Mouse (Mus musculus) forebrain, embryonic 11.5 days (tissue): Measurements from ENCODE around the gene Fkrp. TPM values are rescaled to one million over a fixed set of nuclear protein-coding genes. Genes with fewer than 3 reads are reported as not detected.

Experiments
- ATAC-seq: fragments of 200-750 bp; cut with Nextera tagmentation; replicated peaks from 2 replicates; pipeline ENCODE4 v1.8.0; 2017; ENCODE audit warnings: moderate TSS enrichment; ENCODE audit not compliant: low FRiP score
- DNase-seq: peaks from one replicate; pipeline ENCODE4 v3.0.0-alpha.2; 2017; ENCODE audit warnings: low spot score
- H3K27ac ChIP-seq: fragments of 300-500 bp; sonication (generic); 2 replicates; pipeline ENCODE4 v1.5.1; 2014; ENCODE audit warnings: low read depth, low read length
- H3K27me3 ChIP-seq: fragments of 300-500 bp; sonication (generic); 2 replicates; pipeline ENCODE4 v1.6.1; 2014; ENCODE audit warnings: mild to moderate bottlenecking, low read length, mixed read lengths; ENCODE audit not compliant: control insufficient read depth, insufficient read depth
- H3K36me3 ChIP-seq: fragments of 300-500 bp; sonication (generic); 2 replicates; pipeline ENCODE4 v1.6.1; 2014; ENCODE audit warnings: mild to moderate bottlenecking, low read length, moderate library complexity, mixed read lengths; ENCODE audit not compliant: control insufficient read depth, insufficient read depth
- H3K4me1 ChIP-seq: fragments of 300-500 bp; sonication (generic); replicated peaks from 2 replicates; pipeline ENCODE4 v1.6.1; 2014; ENCODE audit warnings: low read length, mixed read lengths; ENCODE audit not compliant: control insufficient read depth, insufficient read depth
- H3K4me2 ChIP-seq: fragments of 300-500 bp; sonication (generic); 2 replicates; pipeline ENCODE4 v1.6.1; 2014; ENCODE audit warnings: low read depth, mild to moderate bottlenecking, low read length, moderate library complexity, mixed read lengths; ENCODE audit not compliant: severe bottlenecking
- H3K4me3 ChIP-seq: fragments of 300-500 bp; sonication (generic); 2 replicates; pipeline ENCODE4 v1.5.1; 2014; ENCODE audit warnings: low read depth, low read length
- H3K9ac ChIP-seq: fragments of 300-500 bp; sonication (generic); 2 replicates; pipeline ENCODE4 v1.6.1; 2014; ENCODE audit warnings: low read length
- H3K9me3 ChIP-seq: fragments of 300-500 bp; sonication (generic); 2 replicates; pipeline ENCODE4 v1.6.1; 2016; ENCODE audit warnings: low read length, mixed read lengths; ENCODE audit not compliant: control insufficient read depth
- WGBS: fragments of 180-500 bp; shearing (Covaris S2); extraction: QIAGEN DNeasy Blood & Tissue Kit; methylation state at CpG from one replicate; pipeline ENCODE4 v1.1.7; 2014; 5-methylcytosine and 5-hydroxymethylcytosine counted together
- polyA plus RNA-seq: library from polyadenylated mRNA; unstranded; fragments of >200 nt; fragmentation: Nextera tagmentation; extraction: Ambion mirVana; gene quantifications from 2 replicates; pipeline ENCODE4 v1.2.1, GENCODE M21; 2014

Gene Fkrp
- polyA plus RNA-seq = 27.1 and 29.0 TPM in 2 replicates

GRCm38 (mm10) chr7:16816475-16817122 lies at the start of gene Fkrp:
Gene Fkrp, minus strand, starts transcription at chr7:16816732.
- WGBS = under 1% methylated on average over 55 of the region's 64 CpGs
- DNase-seq = peak; percentile 83

GRCm38 (mm10) chr7:16859902-16860651 lies 43.5 kb upstream of the Fkrp start:
- 30% methylated on average over 5 of the region's 5 CpGs for WGBS
- Histone ChIP-seq H3K9ac (no peak overlapping the region), H3K27ac (no peak overlapping the region), H3K4me2 (no peak overlapping the region), H3K4me3 (no peak overlapping the region), H3K4me1 (no peaks in the 10 kb centered on the region), H3K27me3 (no peaks in the 10 kb centered on the region), H3K9me3 (no peaks in the 10 kb centered on the region), H3K36me3 (peaks cover 5% of the 10 kb centered on the region)
- DNase-seq = peak; percentile 81
- ATAC-seq = no peak

More at GRCm38 (mm10) chr7:16816475-16817122, at the start of gene Fkrp:
- Histone ChIP-seq H3K36me3 (no peaks in the 10 kb centered on the region; the same call in 1 of the 2 replicates), H3K4me2 (peak within 1 kb of the TSS; percentile 98), H3K9me3 (no peaks in the 10 kb centered on the region), H3K4me3 (peak within 1 kb of the TSS; percentile 97), H3K9ac (peak within 1 kb of the TSS; percentile 99), H3K27me3 (peaks cover 14% of the 10 kb centered on the region), H3K4me1 (peaks cover 21% of the 10 kb centered on the region), H3K27ac (peak within 1 kb of the TSS; percentile 98)
- ATAC-seq = peak; percentile 74

- Histone ChIP-seq H3K4me1 (no peaks in the 10 kb centered on the region), H3K4me2 (no peak overlapping the region), H3K4me3 (no peak overlapping the region), H3K27me3 (no peaks in the 10 kb centered on the region), H3K36me3 (peaks cover 8% of the 10 kb centered on the region), H3K9ac (no peak overlapping the region), H3K9me3 (no peaks in the 10 kb centered on the region), H3K27ac (no peak overlapping the region)
- DNase-seq = peak; percentile 67
- ATAC-seq = no peak
- WGBS = 18% methylated on average over 17 of the region's 17 CpGs
Measured at GRCm38 (mm10) chr7:16858336-16858735, 41.8 kb upstream of the Fkrp start.

GRCm38 (mm10) chr7:16853302-16853831 lies 36.8 kb upstream of the Fkrp start:
- Histone ChIP-seq H3K4me3 (no peak overlapping the region), H3K27ac (no peak overlapping the region), H3K4me1 (no peaks in the 10 kb centered on the region), H3K9me3 (no peaks in the 10 kb centered on the region), H3K36me3 (peaks cover 8% of the 10 kb centered on the region), H3K27me3 (no peaks in the 10 kb centered on the region), H3K9ac (no peak overlapping the region), H3K4me2 (no peak overlapping the region)
- no peak for DNase-seq
- no peak for ATAC-seq
- 88% methylated on average over 14 of the region's 14 CpGs for WGBS

- H3K4me2 ChIP-seq = no peak overlapping the region
- H3K27ac ChIP-seq = no peak overlapping the region
- no peak for DNase-seq
- H3K9ac ChIP-seq = no peak overlapping the region
- no peaks in the 10 kb centered on the region for H3K9me3 ChIP-seq
- peaks cover 4% of the 10 kb centered on the region for H3K36me3 ChIP-seq
- ATAC-seq = no peak
- H3K4me1 ChIP-seq = no peaks in the 10 kb centered on the region
- 89% methylated on average over 4 of the region's 4 CpGs for WGBS
- H3K27me3 ChIP-seq = no peaks in the 10 kb centered on the region
- H3K4me3 ChIP-seq = no peak overlapping the region
Measured at GRCm38 (mm10) chr7:16851636-16852035, 35.1 kb upstream of the Fkrp start.

GRCm38 (mm10) chr7:16848579-16848978 lies 32.0 kb upstream of the Fkrp start:
- no peaks in the 10 kb centered on the region for H3K27me3 ChIP-seq
- no peak overlapping the region for H3K9ac ChIP-seq
- WGBS = 22% methylated on average over 17 of the region's 17 CpGs
- H3K27ac ChIP-seq = no peak overlapping the region
- ATAC-seq (peak; percentile 25; the same call in 1 of the 2 replicates), DNase-seq (peak; percentile 76)
- no peak overlapping the region for H3K4me3 ChIP-seq
- H3K9me3 ChIP-seq = no peaks in the 10 kb centered on the region
- H3K36me3 ChIP-seq = no peaks in the 10 kb centered on the region; the same call in 1 of the 2 replicates
- H3K4me1 ChIP-seq = peaks cover 8% of the 10 kb centered on the region
- H3K4me2 ChIP-seq = no peak overlapping the region

GRCm38 (mm10) chr7:16847507-16847906 lies 31.0 kb upstream of the Fkrp start:
- 87% methylated on average over 19 of the region's 19 CpGs for WGBS
- Histone ChIP-seq H3K36me3 (no peaks in the 10 kb centered on the region; the same call in 1 of the 2 replicates), H3K9me3 (no peaks in the 10 kb centered on the region), H3K27ac (no peak overlapping the region), H3K4me2 (no peak overlapping the region), H3K9ac (no peak overlapping the region), H3K27me3 (no peaks in the 10 kb centered on the region), H3K4me1 (peaks cover 8% of the 10 kb centered on the region), H3K4me3 (no peak overlapping the region)
- no peak for DNase-seq
- no peak for ATAC-seq

- H3K4me1 ChIP-seq = peaks cover 8% of the 10 kb centered on the region
- no peak for ATAC-seq
- no peaks in the 10 kb centered on the region; the same call in 1 of the 2 replicates for H3K36me3 ChIP-seq
- no peaks in the 10 kb centered on the region for H3K27me3 ChIP-seq
- H3K9ac ChIP-seq = no peak overlapping the region
- no peak for DNase-seq
- H3K27ac ChIP-seq = no peak overlapping the region
- no peak overlapping the region for H3K4me2 ChIP-seq
- H3K4me3 ChIP-seq = no peak overlapping the region
- no peaks in the 10 kb centered on the region for H3K9me3 ChIP-seq
- 94% methylated on average over 5 of the region's 5 CpGs for WGBS
Measured at GRCm38 (mm10) chr7:16846775-16847174, 30.2 kb upstream of the Fkrp start.
